Mouse (Mus musculus): Measurements from ENCODE around the gene Usp50.

Gene Usp50

DNA sequence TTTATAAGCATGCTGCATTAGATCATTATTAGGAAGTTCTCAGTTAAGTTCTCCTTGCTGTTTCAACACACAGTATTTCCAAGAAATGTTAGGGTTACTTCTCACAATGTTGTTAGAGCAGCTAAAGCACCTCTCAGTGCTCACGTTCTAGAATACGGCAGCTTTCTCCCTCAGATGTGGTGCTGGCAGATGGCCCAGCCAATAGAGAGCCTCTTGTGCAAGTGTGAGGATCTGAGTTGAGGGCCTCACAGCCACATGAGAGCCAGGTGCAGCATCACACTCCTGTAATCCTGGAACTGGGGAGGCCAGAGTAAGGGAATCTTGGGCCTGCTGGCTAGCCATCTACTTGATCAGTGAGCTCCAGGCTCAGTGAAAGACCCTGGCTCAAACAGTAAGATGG, 43.0 kb downstream of the Usp50 start:
- DNase-seq (ENCODE audit: low spot score), result no peak

DNA sequence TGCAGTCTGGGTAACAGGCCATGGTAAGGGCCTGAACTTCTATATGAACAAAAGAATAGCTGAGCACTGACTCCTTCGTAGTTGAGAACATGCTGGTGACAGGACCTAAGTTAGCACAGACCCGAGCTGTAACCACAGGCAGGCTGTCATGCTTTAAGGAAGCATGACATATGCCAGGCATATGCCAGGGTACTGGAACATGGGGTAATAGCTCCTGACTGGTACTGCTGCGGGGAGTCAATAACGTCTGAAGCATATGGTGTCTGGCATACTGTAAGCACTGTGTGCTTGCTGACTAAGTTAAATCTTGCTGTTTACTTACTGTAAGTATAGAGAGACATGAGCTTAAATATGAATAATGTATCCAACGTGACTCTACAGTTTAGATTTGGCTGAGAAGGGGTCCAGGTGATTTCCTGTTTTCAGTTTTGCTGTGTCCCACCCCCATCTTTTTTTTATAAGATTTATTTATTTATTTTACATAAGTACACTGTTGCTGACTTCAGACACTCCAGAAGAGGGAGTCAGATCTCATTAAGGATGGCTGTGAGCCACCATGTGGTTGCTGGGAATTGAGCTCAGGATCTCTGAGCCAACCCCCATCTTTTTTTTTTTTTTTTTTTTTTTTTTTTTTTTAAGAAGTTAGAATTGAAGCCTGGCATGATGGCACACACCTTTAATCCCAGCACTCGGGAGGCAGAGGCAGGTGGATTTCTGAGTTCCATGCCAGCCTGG, 47.8 kb downstream of the Usp50 start:
- peak; percentile 21 for DNase-seq (ENCODE audit: low spot score)

DNA sequence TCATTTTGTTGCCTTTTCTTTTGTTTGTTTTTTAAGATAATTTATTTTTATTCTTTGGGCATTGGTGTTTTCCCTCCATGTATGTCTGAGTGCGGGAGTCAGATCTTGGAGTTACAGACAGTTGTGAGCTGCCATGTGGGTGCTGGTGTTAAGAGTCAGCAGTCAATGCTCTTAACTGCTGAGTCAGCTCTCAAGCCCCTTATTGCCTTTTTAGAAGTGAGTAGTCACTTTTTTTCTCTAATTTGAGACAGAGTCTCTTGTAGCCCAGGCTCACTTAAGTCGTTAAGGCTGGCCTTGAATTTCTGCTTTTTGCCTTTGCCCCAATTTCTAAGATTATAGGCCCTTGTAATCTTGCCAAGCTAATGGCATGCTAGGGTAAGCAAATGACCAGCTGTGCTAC, 52.8 kb downstream of the Usp50 start:
- no peak for DNase-seq (ENCODE audit: low spot score)

DNA sequence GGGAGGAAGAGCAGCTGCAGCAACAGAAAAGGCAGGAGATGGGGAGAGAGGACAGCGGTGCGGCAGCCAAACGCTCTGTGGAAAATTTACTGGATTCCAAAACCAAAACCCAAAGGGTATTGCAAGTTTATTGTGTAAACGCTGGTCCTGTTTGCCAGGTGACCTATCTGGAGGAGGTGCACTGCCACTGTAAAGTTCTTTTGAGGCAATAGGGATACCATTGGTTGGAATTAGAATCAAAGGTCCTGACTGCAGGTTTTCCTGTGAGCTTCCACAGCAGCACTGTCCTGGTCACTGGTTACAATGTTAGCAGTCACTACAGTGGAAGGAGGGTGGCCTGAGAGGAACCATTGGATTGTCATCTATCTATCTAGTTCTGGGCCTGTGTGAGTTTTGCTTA, 54.1 kb downstream of the Usp50 start:
- no peak for DNase-seq (ENCODE audit: low spot score)

DNA sequence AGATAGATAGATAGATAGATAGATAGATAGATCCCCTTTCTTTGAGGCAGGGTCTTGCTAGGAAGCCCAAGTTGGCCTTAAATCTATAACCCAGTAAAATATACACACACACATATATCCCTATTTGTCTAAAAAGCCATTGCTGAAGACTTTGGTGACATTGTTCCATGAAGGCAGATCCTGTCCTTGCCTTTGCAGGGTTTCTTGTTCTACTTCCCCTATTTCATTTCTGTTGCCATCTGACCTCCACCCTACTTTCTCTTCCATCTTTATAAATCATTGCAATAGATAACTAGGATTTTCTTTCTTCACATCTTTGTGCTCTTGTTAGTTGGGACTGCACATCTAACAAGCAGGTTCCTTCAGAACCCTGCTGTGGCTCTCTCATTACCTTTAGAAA, 70.3 kb downstream of the Usp50 start:
- DNase-seq (ENCODE audit: low spot score), result no peak

DNA sequence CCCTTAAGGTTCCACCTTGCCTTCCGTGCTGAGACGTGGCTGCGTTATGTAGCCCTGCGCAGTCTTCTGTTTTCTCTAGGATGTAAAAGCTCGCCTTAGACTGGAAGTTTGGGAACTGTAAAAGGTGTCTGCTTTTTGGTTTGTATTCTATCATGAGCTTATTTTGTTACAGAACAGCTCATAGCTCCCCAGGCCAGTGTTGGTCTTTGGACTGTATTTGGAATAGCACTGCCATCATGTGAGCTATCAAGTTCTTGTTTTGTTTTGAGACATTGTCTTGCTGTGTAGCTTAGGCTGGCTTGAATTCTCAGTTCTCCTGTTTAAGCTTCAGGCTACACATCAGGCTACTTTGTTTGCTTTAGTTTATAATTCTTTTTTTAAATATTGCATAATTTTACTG, 70.7 kb downstream of the Usp50 start:
- DNase-seq (ENCODE audit: low spot score), result no peak

DNA sequence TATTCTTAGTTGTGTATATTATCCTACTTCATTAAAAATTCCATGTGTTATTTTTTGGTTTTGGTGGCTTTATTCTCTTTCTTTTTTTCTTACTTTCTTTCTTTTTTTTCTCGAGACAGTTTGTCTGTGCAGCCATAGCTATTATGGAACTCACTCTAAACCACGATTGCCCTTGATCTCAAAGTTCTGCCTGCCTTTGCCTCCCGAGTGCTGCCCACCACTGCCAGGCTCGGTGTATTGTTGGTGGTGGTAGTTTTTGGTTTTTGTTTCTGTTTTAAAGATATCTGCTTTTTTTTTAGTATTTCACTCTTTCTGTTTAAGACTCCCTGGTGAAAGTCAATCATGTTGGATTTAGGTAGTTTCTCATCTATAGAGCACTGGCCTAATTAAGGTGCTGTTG, 74.9 kb downstream of the Usp50 start:
- DNase-seq (ENCODE audit: low spot score), result no peak

DNA sequence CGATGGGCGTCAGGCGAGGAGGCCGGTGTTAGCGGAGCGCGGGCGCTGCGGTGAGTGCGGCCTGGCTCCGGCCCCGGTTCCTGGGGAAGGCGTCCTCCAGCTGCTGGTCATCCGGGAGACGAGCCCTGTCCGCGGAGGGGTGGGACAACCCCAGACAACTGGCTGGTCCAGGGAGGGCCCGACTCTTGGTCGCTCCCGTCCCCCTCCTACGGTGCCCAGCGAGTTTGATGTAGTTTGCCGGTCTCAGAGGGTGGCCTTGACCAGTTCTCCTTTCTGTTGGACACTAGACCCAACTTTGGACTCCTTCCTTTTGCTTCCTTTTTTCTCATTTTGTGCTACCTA, 75.9 kb downstream of the Usp50 start:
- DNase-seq (ENCODE audit: low spot score), result no peak

DNA sequence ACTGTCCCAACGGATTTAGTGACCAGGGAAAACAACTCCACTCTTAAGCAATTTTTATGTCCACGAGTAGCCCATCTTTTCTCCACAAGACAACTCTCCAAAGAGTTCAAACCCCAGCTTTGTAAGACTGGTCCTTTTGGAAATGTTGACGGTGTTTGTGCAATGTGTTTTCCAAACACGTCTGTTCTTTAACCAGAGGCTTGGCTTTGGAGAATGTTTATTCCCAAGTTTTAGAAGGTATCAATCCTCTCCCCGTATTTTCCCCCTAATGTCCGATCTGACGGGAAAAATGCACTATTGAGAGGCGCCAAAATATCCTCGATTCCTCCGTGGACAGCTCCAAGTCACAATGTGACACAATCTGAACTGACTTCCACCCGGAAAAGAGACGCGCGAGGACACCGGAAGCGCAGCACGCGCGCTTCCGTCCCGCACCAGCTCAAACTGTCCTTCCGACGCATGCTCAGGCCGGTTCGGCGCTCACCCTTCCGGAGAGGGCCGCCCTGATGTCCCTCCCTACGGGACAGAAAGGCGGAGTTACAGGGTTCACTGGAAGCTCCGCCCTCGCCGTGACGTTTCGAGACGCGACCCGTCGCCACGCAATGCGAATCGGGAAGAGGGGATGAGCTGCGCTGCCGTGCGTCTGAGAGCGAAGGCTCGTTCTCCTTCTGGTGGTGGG, 76.4 kb downstream of the Usp50 start, which contains the start of gene Usp8:
TSS of gene Usp8 (plus strand) at position 570 of the 679 bp plus-strand sequence.
- DNase-seq (ENCODE audit: low spot score), result peak; percentile 97

DNA sequence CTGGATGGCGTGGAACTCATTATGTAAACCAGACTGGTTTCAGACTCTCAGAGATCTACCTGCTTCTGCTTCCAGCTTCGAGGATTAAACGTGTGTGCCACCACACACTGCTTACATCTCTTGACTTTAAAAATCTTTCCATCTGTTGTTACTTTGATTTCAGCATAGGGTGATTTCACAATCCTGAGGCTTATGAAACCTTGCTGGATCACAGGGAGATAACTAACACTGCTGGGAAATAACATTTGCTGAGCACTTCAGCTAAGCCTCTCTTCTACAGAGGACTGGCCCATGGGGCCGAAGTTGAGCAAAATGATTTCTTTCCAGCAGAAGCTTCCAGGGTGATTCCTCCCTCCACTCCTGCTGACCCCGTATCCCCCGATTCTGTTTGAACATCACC, 88.0 kb downstream of the Usp50 start:
- DNase-seq (ENCODE audit: low spot score), result no peak

DNA sequence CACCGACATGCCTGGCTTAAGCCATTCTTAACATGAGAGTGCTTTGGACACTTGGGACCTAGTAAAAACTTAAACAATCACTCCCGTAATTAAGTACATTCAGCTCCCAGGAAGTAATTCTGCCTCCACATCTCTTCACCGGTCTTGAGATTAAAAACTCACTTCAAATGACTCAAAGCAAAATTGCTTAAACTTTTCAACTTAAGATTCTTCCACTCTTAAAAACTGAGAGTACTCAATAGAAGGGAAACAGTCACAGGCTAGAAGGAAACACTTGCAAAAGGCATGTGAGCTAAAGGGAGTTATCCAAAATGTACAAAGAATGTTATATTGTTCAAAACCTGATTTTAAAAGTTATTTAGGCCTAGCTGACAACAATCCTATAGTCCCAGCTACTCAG, 92.0 kb downstream of the Usp50 start:
- no peak for DNase-seq (ENCODE audit: low spot score)

DNA sequence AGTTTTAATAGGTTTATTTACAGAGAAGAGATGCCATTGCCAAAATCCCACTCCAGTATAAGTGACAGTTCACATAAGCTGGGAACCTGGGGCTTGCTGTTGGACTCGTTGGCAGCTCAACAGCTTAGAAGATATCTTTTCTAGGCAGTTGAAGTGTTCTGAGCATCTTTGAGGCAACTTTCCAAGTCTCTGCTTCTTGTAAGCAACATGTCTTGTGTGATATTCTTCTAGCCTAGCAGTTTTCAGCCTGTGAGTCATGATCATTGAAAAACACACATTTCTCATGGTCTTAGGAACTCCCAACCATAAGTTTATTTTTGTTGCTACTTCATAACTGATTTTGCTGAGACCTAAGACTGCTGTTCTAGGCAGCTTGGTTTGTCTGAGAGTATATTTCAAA, 100.3 kb downstream of the Usp50 start:
- DNase-seq (ENCODE audit: low spot score), result no peak

DNA sequence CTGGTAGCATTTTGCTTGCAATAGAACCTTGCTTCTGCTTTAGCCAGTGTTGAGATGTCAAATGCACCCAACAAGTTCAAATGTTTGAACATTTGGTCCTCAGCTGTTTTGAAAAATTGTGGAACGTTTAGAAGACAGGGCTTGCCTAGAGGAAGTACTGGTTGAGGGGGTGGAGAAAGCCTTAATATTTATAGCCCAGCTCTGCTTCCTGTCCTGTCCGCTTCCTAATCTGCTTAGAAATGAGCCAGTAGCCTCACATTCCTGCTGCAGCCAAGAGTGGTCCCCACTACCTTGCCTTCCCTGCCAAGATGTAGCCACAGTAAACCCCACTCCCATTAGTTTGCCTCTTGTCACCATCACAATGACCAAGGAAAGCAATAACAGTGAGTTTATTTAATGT, 100.9 kb downstream of the Usp50 start:
- DNase-seq (ENCODE audit: low spot score), result no peak

DNA sequence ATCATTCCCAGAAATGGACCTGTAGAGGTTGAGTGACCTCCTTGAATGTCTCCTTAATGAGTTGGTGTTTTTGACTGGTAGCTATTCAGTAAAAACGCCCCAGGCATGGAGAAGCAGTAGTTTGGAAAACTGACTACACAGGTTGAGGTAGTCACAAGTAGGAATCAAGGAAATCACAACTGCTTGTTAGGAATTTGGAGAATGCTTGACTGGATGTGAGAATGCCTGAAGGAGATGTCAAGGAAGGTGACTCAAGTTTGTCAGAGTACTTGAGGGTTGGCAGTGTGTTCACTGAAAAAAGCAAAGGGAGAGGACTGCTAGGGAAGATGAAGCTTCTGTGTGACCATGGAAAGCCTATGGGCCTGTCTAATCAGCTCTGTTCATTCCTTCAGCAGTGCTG, 105.9 kb downstream of the Usp50 start:
- no peak for DNase-seq (ENCODE audit: low spot score)

DNA sequence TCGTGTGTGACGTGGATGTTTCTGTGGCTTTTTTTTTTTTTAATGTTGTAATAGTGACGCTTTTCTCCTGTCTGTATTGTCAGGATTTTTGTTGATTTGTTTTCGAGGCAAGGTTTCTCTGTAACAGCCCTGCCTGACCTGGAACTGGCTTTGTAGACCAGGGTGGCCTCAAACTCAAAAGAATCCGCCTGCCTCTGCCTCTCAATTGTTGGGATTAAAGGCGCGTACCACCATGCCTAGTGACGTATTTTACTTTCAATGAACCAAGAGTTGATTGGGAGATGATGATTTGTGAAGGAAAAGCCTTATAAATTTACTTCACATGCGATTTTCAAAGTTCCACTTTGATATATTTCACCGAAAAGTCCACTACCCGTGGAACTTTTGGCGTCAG, 107.2 kb downstream of the Usp50 start, which contains the start of gene Gabpb1:
TSS of gene Gabpb1 (minus strand) at position 216 of the 394 bp plus-strand sequence.
- no peak for DNase-seq (ENCODE audit: low spot score)

DNA sequence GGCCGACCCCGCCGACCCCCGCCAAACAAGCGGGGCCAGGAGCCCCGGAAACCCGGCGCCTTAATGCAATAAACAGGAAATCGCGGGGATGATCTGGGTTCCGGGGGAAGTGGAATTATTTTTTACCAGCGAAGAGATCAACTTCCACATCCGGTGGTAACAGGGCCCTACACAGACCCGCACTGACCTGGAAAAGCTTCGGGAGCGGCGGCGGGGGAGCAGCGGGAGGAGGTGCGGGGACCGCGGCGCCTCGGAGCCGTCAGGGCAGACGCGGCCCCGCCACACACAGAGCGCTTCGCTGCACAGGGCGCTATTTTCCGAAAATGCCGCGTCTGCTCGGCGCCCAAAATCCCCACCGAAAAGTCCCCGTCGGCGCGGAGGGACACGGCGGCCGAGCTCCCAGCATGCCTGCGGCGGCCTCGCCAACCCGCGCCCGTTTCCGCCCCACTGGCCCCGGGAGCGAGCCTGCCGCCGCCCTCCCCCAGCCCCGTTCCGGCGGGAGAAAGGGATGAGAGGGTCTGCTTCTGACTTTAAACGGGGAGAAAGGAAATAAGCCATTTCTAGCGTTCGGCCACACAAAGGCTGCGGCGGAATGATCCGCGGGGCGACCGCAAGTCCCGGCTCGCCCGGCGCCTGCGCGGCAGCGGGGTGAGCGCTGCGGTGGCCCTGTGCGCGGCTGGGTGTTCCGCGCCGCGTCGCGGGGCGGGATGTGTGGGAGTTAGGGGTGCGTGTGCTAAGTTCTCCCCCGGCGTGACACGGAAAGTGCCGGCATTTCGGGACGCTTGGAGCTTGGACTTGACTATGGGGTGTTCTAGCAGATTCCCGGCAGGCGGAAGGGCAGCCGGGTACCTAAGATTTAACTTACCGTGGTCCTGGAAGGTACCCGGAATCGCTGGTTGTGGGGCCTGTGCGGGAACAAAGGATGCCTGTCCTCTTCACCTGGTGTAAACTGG, 107.8 kb downstream of the Usp50 start:
- peak; percentile 84 for DNase-seq (ENCODE audit: low spot score)

DNA sequence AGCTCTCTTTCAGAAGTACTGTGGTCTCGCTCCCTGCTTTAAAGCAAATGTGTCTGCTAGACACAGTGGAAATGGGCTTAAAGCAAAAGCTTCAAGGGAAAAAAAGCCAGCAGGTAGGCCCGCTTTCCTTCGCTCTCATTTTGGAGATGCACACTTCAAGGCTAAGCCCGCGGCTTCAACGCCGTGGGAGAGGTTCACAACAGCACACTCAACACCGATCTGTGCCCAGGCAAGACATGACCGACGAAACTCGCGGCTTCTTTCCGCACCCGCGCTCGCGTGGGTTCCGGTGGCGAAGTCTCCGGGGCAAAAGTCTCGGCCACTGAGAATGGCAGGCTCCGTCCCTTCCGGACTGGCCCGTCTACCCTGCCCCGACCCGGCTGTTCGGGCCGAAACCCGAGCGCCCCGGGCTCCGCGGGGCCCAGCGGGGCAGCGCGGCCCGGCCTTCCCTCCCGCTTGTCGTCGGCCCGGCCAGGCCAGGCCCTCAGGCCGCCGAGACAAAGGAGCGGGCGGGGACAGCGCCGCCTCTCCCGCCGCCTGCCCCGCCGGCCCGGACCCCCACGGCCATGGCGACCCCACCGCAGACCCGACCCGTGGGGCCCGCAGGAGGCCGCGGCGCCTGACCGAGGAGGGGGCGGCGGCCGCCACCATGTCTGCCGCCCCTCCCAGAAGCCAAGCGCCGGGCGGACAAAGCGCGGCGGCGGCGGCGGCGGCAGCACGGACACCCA, 108.7 kb downstream of the Usp50 start:
- DNase-seq (ENCODE audit: low spot score), result peak; percentile 14

DNA sequence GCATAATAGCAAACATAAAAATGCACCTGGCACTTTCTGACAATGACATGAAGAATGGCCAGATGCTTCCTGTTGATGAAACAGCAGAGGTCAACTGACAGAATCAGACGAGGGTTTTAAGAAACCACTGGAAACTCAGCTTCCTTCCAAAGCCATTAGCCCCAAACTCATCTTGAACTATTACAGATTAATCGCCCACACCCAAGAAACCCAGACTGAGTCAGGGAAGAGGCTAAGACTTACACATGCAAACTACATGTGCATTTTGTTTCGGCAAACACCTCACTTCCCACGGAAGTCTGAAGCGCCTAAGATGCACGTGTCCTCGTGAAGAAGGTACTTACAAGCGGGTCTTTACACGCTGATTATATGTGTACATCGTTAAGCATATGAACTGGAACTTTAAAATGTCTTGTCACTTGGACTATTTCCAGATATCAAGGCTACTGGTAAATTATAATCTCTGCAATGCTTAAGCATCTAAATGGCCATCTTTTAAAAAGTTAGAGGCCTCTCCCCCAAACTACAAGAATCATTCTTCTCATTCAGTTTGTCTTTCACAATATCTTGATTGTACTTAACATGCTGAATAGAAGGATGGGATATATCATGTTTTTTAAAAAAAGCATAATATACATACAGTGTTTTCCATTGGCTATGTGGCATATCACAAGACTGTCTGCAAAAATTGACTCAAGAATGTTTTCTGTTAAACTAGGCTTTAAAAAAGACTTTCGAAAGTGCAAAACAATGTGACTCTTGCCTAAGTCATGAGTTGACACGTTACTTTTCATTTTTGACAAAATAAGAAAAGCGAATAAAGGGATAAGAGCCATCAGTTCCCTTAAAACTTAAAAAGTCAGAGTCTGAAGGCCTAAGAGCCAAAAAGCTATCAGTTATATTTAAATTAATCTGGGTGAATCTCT, 109.7 kb downstream of the Usp50 start:
- DNase-seq (ENCODE audit: low spot score), result no peak

DNA sequence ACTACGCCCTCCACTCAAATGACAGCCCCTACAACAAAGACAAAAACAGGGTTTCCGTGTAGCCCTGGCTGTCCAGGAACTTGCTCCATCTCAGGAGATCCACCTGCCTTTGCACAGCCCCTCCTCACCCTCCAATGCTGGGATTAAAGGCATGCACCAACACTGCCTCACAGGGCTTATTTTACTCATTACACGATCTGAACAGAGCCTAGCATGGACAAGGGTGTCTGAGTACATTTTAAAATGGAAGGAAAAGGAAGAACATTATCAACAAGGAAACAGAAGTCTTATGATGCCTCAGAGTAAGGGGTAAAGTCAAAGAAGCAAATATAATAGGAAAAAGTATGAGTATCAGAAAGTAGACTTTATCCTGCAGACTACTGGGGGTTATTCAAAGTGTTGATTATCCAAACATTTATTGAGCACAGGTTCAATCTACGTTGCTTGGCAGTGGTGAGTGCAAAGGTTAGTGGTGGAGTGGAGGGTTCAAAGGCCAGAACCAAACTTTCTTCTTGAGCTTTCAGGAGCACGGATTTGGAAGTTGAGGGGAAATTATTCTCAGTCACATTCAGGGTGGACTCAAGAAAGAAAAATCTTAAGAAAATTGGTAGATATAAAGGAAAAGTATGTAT, 114.5 kb downstream of the Usp50 start:
- no peak for DNase-seq (ENCODE audit: low spot score)

DNA sequence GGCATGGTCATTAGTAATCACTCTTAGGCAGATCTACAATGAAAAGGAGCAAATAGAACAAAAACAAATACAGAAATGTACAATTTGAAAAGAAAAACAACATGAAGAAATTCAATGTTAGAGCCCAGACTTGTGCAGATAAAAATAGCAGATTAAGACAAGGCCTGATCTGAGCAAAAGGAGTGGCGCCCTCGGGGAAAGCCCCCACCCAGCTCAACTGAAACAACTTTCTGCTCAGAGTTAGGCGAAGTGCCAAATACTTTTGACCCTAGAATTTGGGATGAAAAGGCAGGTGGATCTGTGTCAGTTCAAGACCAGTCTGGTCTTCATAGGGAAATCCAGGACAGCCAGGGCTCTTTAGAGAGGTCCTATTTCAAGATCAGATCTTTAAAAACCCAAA, 117.3 kb downstream of the Usp50 start:
- DNase-seq (ENCODE audit: low spot score), result no peak
